Comparison of ENCODE assay signal across 8 mouse cellular contexts in genomic region chr11:97988530-97989096, GRCm38 (mm10). TPM values are rescaled to one million over a fixed set of nuclear protein-coding genes. Genes with fewer than 3 reads are reported as not detected.
DNase-seq lines count a peak whose midpoint lies in the region; ATAC-seq and TF ChIP-seq lines count a peak whose summit lies in the region.

No protein-coding gene starts in this region.

- no peaks in the 10 kb centered on the region for H3K36me3 ChIP-seq in embryonic facial prominence, embryonic 12.5 days
- no peaks in the 10 kb centered on the region for H3K36me3 ChIP-seq in limb, embryonic 11.5 days (ENCODE audit: control insufficient read depth, insufficient read depth, low read length)
- no peaks in the 10 kb centered on the region for H3K36me3 ChIP-seq in midbrain, embryonic 13.5 days
- no peaks in the 10 kb centered on the region for H3K36me3 ChIP-seq in small intestine, adult 2 months (ENCODE audit: control insufficient read depth, insufficient read depth, low read length)

- H3K4me1 ChIP-seq in embryonic facial prominence, embryonic 12.5 days: peaks cover 11% of the 10 kb centered on the region
- H3K4me1 ChIP-seq in limb, embryonic 11.5 days (ENCODE audit: control insufficient read depth, insufficient read depth, low read length): peaks cover 16% of the 10 kb centered on the region
- H3K4me1 ChIP-seq in midbrain, embryonic 13.5 days (replicated peaks): peaks cover 32% of the 10 kb centered on the region
- H3K4me1 ChIP-seq in small intestine, adult 2 months (ENCODE audit: control insufficient read depth, insufficient read depth, insufficient read length, low read length): no peaks in the 10 kb centered on the region

- DNase-seq in 416B (ENCODE audit: low read depth): peak; percentile 96
- DNase-seq in adrenal gland, postnatal 36 days: peak; percentile 91
- peak; percentile 91 to 96 for DNase-seq in heart, adult 18-20 months
- peak; percentile 93 for DNase-seq in kidney, adult 18-20 months
- peak; percentile 93 for DNase-seq in limb, embryonic 11.5 days (ENCODE audit: low spot score)

- under 1% methylated on average over 26 of the region's 26 CpGs for WGBS in embryonic facial prominence, embryonic 12.5 days
- WGBS in limb, embryonic 11.5 days: under 1% methylated on average over 26 of the region's 26 CpGs
- WGBS in midbrain, embryonic 13.5 days: under 1% methylated on average over 26 of the region's 26 CpGs
- WGBS in small intestine, adult 2 months: 0% methylated on average over 26 of the region's 26 CpGs

- TF ChIP-seq POLR2A in small intestine, adult 2 months (IDR thresholded peaks at IDR 0.05; ENCODE audit: low read depth, low read length): no peak

- H3K4me3 ChIP-seq in embryonic facial prominence, embryonic 12.5 days: peak overlapping the region; percentile 86
- H3K4me3 ChIP-seq in limb, embryonic 11.5 days (ENCODE audit: low read depth, low read length): peak overlapping the region; percentile 92
- peak overlapping the region; percentile 90 for H3K4me3 ChIP-seq in midbrain, embryonic 13.5 days (replicated peaks)
- H3K4me3 ChIP-seq in small intestine, adult 2 months (ENCODE audit: low read depth, low read length): peak overlapping the region; percentile 85

- H3K4me2 ChIP-seq in embryonic facial prominence, embryonic 12.5 days (replicated peaks): peak overlapping the region; percentile 64
- peak overlapping the region; percentile 68 for H3K4me2 ChIP-seq in limb, embryonic 11.5 days (ENCODE audit: low read depth, severe bottlenecking)
- peak overlapping the region; percentile 85 for H3K4me2 ChIP-seq in midbrain, embryonic 13.5 days (replicated peaks)

- peak overlapping the region; percentile 81 for H3K27ac ChIP-seq in embryonic facial prominence, embryonic 12.5 days
- H3K27ac ChIP-seq in limb, embryonic 11.5 days (replicated peaks; ENCODE audit: low read depth, low read length): peak overlapping the region; percentile 52; the same call in 1 of the 2 replicates
- peak overlapping the region; percentile 82 for H3K27ac ChIP-seq in midbrain, embryonic 13.5 days
- peak overlapping the region; percentile 86 for H3K27ac ChIP-seq in small intestine, adult 2 months (ENCODE audit: insufficient read depth, low read depth, low read length)

- peaks cover 35% of the 10 kb centered on the region for H3K27me3 ChIP-seq in embryonic facial prominence, embryonic 12.5 days
- H3K27me3 ChIP-seq in limb, embryonic 11.5 days (ENCODE audit: control insufficient read depth, insufficient read depth, low read length): peaks cover 27% of the 10 kb centered on the region
- H3K27me3 ChIP-seq in midbrain, embryonic 13.5 days: peaks cover 41% of the 10 kb centered on the region
- peaks cover 12% of the 10 kb centered on the region for H3K27me3 ChIP-seq in small intestine, adult 2 months (ENCODE audit: control insufficient read depth, insufficient read depth, low read length)

- no peaks in the 10 kb centered on the region for H3K9me3 ChIP-seq in embryonic facial prominence, embryonic 12.5 days
- no peaks in the 10 kb centered on the region for H3K9me3 ChIP-seq in limb, embryonic 11.5 days (ENCODE audit: control insufficient read depth, low read length)
- no peaks in the 10 kb centered on the region for H3K9me3 ChIP-seq in midbrain, embryonic 13.5 days

- TF ChIP-seq CTCF in small intestine, adult 2 months (IDR thresholded peaks at IDR 0.05; ENCODE audit: extremely low read depth, insufficient read length, insufficient replicate concordance, low read depth, low read length): peak; percentile 11; the same call in 1 of the 2 replicates

- H3K9ac ChIP-seq in embryonic facial prominence, embryonic 12.5 days: peak overlapping the region; percentile 57
- H3K9ac ChIP-seq in limb, embryonic 11.5 days (ENCODE audit: low read length): peak overlapping the region; percentile 71
- H3K9ac ChIP-seq in midbrain, embryonic 13.5 days (replicated peaks): peak overlapping the region; percentile 81

- ATAC-seq in embryonic facial prominence, embryonic 12.5 days (ENCODE audit: insufficient number of reproducible peaks, insufficient read depth, low FRiP score, low TSS enrichment): peak; percentile 70
- peak; percentile 63; the same call in 1 of the 2 replicates for ATAC-seq in limb, embryonic 11.5 days (ENCODE audit: insufficient number of reproducible peaks, low FRiP score, low TSS enrichment, low read depth)
- peak; percentile 78 for ATAC-seq in midbrain, embryonic 13.5 days

RNA-seq across cellular contexts. Expression of gene Plxdc1, which starts 2.4 kb away (rescaled TPM):
- 10 to 100 TPM in 1 of 2 experiments, 1 to 10 TPM in 1; 7.1 to 17.2 TPM for total RNA-seq in adrenal gland, postnatal 36 days (2021)
- 0.32 and 0.70 TPM in 2 replicates for polyA plus RNA-seq in embryonic facial prominence, embryonic 12.5 days (2016; fragmentation: Nextera tagmentation; extraction: Ambion mirVana)
- total RNA-seq in heart, adult 18-20 months (2021): 1 to 10 TPM; 3.2 to 4.6 TPM
- polyA plus RNA-seq in limb, embryonic 11.5 days (2014; fragmentation: Nextera tagmentation; extraction: Ambion mirVana): 0.15 TPM in 1 of 2 replicates, not detected in the other
- 0.38 and 0.63 TPM in 2 replicates for polyA plus RNA-seq in midbrain, embryonic 13.5 days (2015; fragmentation: Nextera tagmentation; extraction: Ambion mirVana)
- polyA plus RNA-seq in small intestine, adult 2 months (2012; rRNA removed): 1.1 and 1.6 TPM in 2 replicates

RNA-seq across cellular contexts. Expression of gene Arl5c, which starts 7.4 kb away (rescaled TPM):
- total RNA-seq in adrenal gland, postnatal 36 days (2021): under 1 TPM; 0.76 to 0.92 TPM
- polyA plus RNA-seq in embryonic facial prominence, embryonic 12.5 days (2016; fragmentation: Nextera tagmentation; extraction: Ambion mirVana): 6.9 and 7.6 TPM in 2 replicates
- 1 to 10 TPM in 1 of 2 experiments, not detected in 1; 1.1 TPM for total RNA-seq in heart, adult 18-20 months (2021)
- 9.5 and 9.9 TPM in 2 replicates for polyA plus RNA-seq in limb, embryonic 11.5 days (2014; fragmentation: Nextera tagmentation; extraction: Ambion mirVana)
- polyA plus RNA-seq in midbrain, embryonic 13.5 days (2015; fragmentation: Nextera tagmentation; extraction: Ambion mirVana): 8.0 and 10.5 TPM in 2 replicates
- polyA plus RNA-seq in small intestine, adult 2 months (2012; rRNA removed): 0.55 and 1.1 TPM in 2 replicates

RNA-seq across cellular contexts. Expression of gene Cacnb1, which starts 34.2 kb away (rescaled TPM):
- total RNA-seq in adrenal gland, postnatal 36 days (2021): 1 to 10 TPM; 6.9 to 8.4 TPM
- 14.8 and 16.6 TPM in 2 replicates for polyA plus RNA-seq in embryonic facial prominence, embryonic 12.5 days (2016; fragmentation: Nextera tagmentation; extraction: Ambion mirVana)
- total RNA-seq in heart, adult 18-20 months (2021): 1 to 10 TPM; 5.1 to 5.9 TPM
- polyA plus RNA-seq in limb, embryonic 11.5 days (2014; fragmentation: Nextera tagmentation; extraction: Ambion mirVana): 6.8 and 7.2 TPM in 2 replicates
- polyA plus RNA-seq in midbrain, embryonic 13.5 days (2015; fragmentation: Nextera tagmentation; extraction: Ambion mirVana): 49.8 and 51.8 TPM in 2 replicates
- 3.2 and 5.7 TPM in 2 replicates for polyA plus RNA-seq in small intestine, adult 2 months (2012; rRNA removed)

RNA-seq across cellular contexts. Expression of gene Rpl19, which starts 37.9 kb away (rescaled TPM):
- total RNA-seq in adrenal gland, postnatal 36 days (2021): 1,000 to 10,000 TPM; 1,174 to 1,217 TPM
- 942 and 959 TPM in 2 replicates for polyA plus RNA-seq in embryonic facial prominence, embryonic 12.5 days (2016; fragmentation: Nextera tagmentation; extraction: Ambion mirVana)
- total RNA-seq in heart, adult 18-20 months (2021): 100 to 1,000 TPM; 537 to 590 TPM
- 1,171 and 1,244 TPM in 2 replicates for polyA plus RNA-seq in limb, embryonic 11.5 days (2014; fragmentation: Nextera tagmentation; extraction: Ambion mirVana)
- 699 and 710 TPM in 2 replicates for polyA plus RNA-seq in midbrain, embryonic 13.5 days (2015; fragmentation: Nextera tagmentation; extraction: Ambion mirVana)
- polyA plus RNA-seq in small intestine, adult 2 months (2012; rRNA removed): 393 and 501 TPM in 2 replicates

Comparison
In these comparisons a context has a peak if more than half of its experiments do, and no peak if none do; other contexts are left out.
1. Peak in every context shown above with its lines: DNase-seq, ATAC-seq, H3K4me3 ChIP-seq and H3K27ac ChIP-seq.